Mouse (Mus musculus): ENCODE measurements around the gene Tlx1. TPM values are rescaled to one million over a fixed set of nuclear protein-coding genes. Genes with fewer than 3 reads are reported as not detected.

Gene Tlx1
- polyA plus RNA-seq, 1 experiment from 2014 or later: not detected

- H3K27me3 ChIP-seq (ENCODE audit: control insufficient read depth, insufficient read depth, low read depth, low read length): peaks cover 75% of the 10 kb centered on the region
- 3% methylated on average over 12 of the region's 12 CpGs for WGBS
- no peak overlapping the region for H3K4me3 ChIP-seq (ENCODE audit: low read length)
- H3K4me1 ChIP-seq (replicated peaks; ENCODE audit: control insufficient read depth, insufficient read depth, low read length): no peaks in the 10 kb centered on the region
- H3K9me3 ChIP-seq (ENCODE audit: control insufficient read depth, low read length): no peaks in the 10 kb centered on the region
- no peaks in the 10 kb centered on the region for H3K36me3 ChIP-seq (ENCODE audit: control insufficient read depth, insufficient read depth, low read length)
- no peak overlapping the region for H3K9ac ChIP-seq (ENCODE audit: low read length)
- no peak overlapping the region for H3K4me2 ChIP-seq (ENCODE audit: low read depth, low read length)
- ATAC-seq (ENCODE audit: low read depth): no peak
- H3K27ac ChIP-seq (ENCODE audit: low read length): no peak overlapping the region
These were observed 12.4 kb downstream of the Tlx1 start for GRCm38 (mm10) chr19:45162871-45163270.

DNA sequence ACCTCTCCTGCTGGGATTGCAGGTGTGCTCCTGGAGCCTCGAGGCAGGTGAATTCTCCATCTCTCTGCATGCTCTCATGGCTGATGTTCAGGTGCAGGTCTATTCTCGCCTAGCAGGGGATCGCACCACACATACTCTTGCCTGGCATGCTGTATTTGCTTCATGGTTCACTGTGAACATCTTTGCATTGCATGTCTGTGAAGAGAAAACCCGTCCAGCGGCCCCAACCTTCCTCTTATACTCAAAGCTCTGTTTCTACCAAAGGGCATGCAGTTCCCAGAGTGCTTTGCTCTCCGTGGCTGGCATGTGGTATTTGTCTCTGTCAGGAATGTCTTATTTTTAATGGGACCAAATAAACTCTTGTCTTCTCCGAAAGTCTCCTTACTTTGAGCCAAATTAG lies 20.0 kb downstream of the Tlx1 start:
- Histone ChIP-seq H3K4me1 (replicated peaks; ENCODE audit: control insufficient read depth, insufficient read depth, low read length) (no peaks in the 10 kb centered on the region), H3K27me3 (ENCODE audit: control insufficient read depth, insufficient read depth, low read depth, low read length) (peaks cover 9% of the 10 kb centered on the region), H3K9ac (ENCODE audit: low read length) (no peak overlapping the region), H3K4me3 (ENCODE audit: low read length) (no peak overlapping the region), H3K36me3 (ENCODE audit: control insufficient read depth, insufficient read depth, low read length) (no peaks in the 10 kb centered on the region), H3K4me2 (ENCODE audit: low read depth, low read length) (no peak overlapping the region), H3K27ac (ENCODE audit: low read length) (no peak overlapping the region), H3K9me3 (ENCODE audit: control insufficient read depth, low read length) (peaks cover 3% of the 10 kb centered on the region; the same call in 1 of the 2 replicates)
- 63% methylated on average over 7 of the region's 7 CpGs for WGBS
- ATAC-seq (ENCODE audit: low read depth): no peak

GRCm38 (mm10) chr19:45174803-45175202 lies 24.3 kb downstream of the Tlx1 start:
- H3K9me3 ChIP-seq (ENCODE audit: control insufficient read depth, low read length): peaks cover 3% of the 10 kb centered on the region; the same call in 1 of the 2 replicates
- H3K4me2 ChIP-seq (ENCODE audit: low read depth, low read length): no peak overlapping the region
- H3K36me3 ChIP-seq (ENCODE audit: control insufficient read depth, insufficient read depth, low read length): no peaks in the 10 kb centered on the region
- 52% methylated on average over 7 of the region's 7 CpGs for WGBS
- no peak overlapping the region for H3K9ac ChIP-seq (ENCODE audit: low read length)
- H3K4me3 ChIP-seq (ENCODE audit: low read length): no peak overlapping the region
- 0 out of 2 replicates have a peak, but pooled peaks cover 3% of the 10 kb centered on the region for H3K4me1 ChIP-seq (replicated peaks; ENCODE audit: control insufficient read depth, insufficient read depth, low read length)
- peaks cover 4% of the 10 kb centered on the region for H3K27me3 ChIP-seq (ENCODE audit: control insufficient read depth, insufficient read depth, low read depth, low read length)
- no peak overlapping the region for H3K27ac ChIP-seq (ENCODE audit: low read length)
- no peak for ATAC-seq (ENCODE audit: low read depth)

DNA sequence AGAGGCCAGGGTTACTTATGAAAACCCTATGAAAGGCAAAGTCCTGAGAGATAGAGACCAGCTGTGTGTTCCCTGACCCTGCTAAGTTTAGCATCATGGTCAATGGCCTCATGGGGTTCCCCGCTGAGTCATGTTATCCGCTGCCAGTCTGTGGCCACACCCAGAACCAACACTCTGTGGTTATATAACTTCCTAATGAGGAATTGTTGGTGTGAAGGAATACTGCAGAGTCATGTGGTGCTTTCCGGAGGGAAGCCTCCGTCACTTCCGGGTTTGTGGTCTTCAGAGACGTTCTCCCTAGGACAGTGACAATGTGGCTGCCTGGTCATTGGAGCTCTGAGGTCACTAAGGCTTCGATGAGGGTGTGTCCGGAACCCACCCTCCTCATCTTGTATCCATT lies 25.8 kb downstream of the Tlx1 start:
- Histone ChIP-seq H3K4me2 (ENCODE audit: low read depth, low read length) (0 out of 2 replicates have a peak overlapping the region, but pooled peaks have one; percentile 2), H3K9me3 (ENCODE audit: control insufficient read depth, low read length) (peaks cover 3% of the 10 kb centered on the region; the same call in 1 of the 2 replicates), H3K9ac (ENCODE audit: low read length) (no peak overlapping the region), H3K36me3 (ENCODE audit: control insufficient read depth, insufficient read depth, low read length) (no peaks in the 10 kb centered on the region), H3K4me1 (replicated peaks; ENCODE audit: control insufficient read depth, insufficient read depth, low read length) (0 out of 2 replicates have a peak, but pooled peaks cover 3% of the 10 kb centered on the region), H3K4me3 (ENCODE audit: low read length) (no peak overlapping the region), H3K27me3 (ENCODE audit: control insufficient read depth, insufficient read depth, low read depth, low read length) (no peaks in the 10 kb centered on the region; the same call in none of the 2 replicates), H3K27ac (ENCODE audit: low read length) (no peak overlapping the region)
- no peak for ATAC-seq (ENCODE audit: low read depth)
- WGBS: 53% methylated on average over 8 of the region's 8 CpGs

DNA sequence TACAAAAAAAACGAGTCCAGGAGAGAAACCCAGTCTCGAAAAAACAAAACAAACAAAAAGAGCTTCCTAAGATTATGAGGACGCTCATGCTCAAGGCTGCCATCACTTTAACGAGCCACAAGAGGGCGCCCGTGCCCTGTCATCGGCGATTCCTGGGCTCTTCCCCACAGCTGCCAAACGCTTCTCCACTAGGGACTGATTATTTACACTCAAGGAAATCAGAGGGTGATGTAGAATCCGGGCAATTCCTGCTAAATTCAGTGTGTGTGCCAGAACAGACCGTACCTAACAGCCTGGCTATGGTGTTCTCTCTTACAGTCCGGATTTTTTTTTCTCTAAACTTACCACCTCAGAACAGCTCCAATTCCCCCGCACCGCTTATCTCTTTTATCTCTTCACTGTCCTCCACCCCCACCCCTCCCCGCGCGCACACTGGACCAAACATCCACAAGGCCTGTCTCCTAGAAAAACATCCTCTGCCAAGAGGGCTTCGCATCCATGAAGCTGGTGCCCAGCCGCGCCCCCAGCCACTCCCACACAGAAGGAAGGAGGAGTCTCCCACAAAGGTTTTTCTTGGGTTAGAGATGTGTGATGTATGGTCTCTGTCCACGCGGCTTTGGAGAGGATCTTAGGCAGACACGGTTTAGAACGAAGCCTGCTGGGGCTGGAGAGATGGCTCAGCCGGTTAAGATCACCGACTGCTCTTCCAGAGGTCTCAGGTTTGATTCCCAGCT lies 26.7 kb downstream of the Tlx1 start:
- Histone ChIP-seq H3K4me3 (ENCODE audit: low read length) (no peak overlapping the region; the same call in 1 of the 2 replicates), H3K27ac (ENCODE audit: low read length) (no peak overlapping the region), H3K27me3 (ENCODE audit: control insufficient read depth, insufficient read depth, low read depth, low read length) (no peaks in the 10 kb centered on the region; the same call in none of the 2 replicates), H3K9me3 (ENCODE audit: control insufficient read depth, low read length) (peaks cover 3% of the 10 kb centered on the region; the same call in 1 of the 2 replicates), H3K9ac (ENCODE audit: low read length) (no peak overlapping the region), H3K36me3 (ENCODE audit: control insufficient read depth, insufficient read depth, low read length) (no peaks in the 10 kb centered on the region), H3K4me2 (ENCODE audit: low read depth, low read length) (peak overlapping the region; percentile 39), H3K4me1 (replicated peaks; ENCODE audit: control insufficient read depth, insufficient read depth, low read length) (0 out of 2 replicates have a peak, but pooled peaks cover 3% of the 10 kb centered on the region)
- WGBS: 16% methylated on average over 26 of the region's 26 CpGs
- ATAC-seq (ENCODE audit: low read depth): peak; percentile 56

DNA sequence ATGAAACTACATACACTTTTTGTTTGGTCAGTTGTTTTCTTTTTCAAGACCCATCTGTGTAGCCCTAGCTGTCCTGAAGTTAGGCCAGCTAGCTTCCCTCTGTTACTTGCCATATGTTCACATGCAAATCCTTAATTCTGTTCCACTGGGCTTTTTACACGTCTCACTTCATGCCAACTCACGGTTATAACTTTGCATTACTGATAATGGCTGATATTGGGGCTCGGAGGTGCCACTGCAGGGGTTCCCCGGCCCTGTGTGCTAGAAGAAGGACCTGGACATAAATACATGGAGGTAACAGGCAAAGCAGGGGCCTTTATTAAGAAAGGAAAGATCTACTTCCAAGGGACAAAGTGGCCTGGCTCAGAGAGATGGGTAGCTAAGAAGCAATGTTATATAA lies 29.0 kb downstream of the Tlx1 start:
- H3K4me1 ChIP-seq (replicated peaks; ENCODE audit: control insufficient read depth, insufficient read depth, low read length): 0 out of 2 replicates have a peak, but pooled peaks cover 3% of the 10 kb centered on the region
- WGBS: 85% methylated on average over 4 of the region's 4 CpGs
- no peak overlapping the region for H3K4me3 ChIP-seq (ENCODE audit: low read length)
- H3K9me3 ChIP-seq (ENCODE audit: control insufficient read depth, low read length): no peaks in the 10 kb centered on the region
- H3K36me3 ChIP-seq (ENCODE audit: control insufficient read depth, insufficient read depth, low read length): no peaks in the 10 kb centered on the region
- H3K4me2 ChIP-seq (ENCODE audit: low read depth, low read length): no peak overlapping the region
- no peak for ATAC-seq (ENCODE audit: low read depth)
- no peaks in the 10 kb centered on the region for H3K27me3 ChIP-seq (ENCODE audit: control insufficient read depth, insufficient read depth, low read depth, low read length)
- H3K27ac ChIP-seq (ENCODE audit: low read length): no peak overlapping the region
- no peak overlapping the region for H3K9ac ChIP-seq (ENCODE audit: low read length)

GRCm38 (mm10) chr19:45180447-45180846 lies 30.0 kb downstream of the Tlx1 start:
- Histone ChIP-seq H3K4me3 (ENCODE audit: low read length) (no peak overlapping the region), H3K27ac (ENCODE audit: low read length) (no peak overlapping the region), H3K9ac (ENCODE audit: low read length) (no peak overlapping the region), H3K36me3 (ENCODE audit: control insufficient read depth, insufficient read depth, low read length) (no peaks in the 10 kb centered on the region), H3K9me3 (ENCODE audit: control insufficient read depth, low read length) (no peaks in the 10 kb centered on the region), H3K4me1 (replicated peaks; ENCODE audit: control insufficient read depth, insufficient read depth, low read length) (0 out of 2 replicates have a peak, but pooled peaks cover 3% of the 10 kb centered on the region), H3K4me2 (ENCODE audit: low read depth, low read length) (no peak overlapping the region), H3K27me3 (ENCODE audit: control insufficient read depth, insufficient read depth, low read depth, low read length) (no peaks in the 10 kb centered on the region)
- no peak for ATAC-seq (ENCODE audit: low read depth)
- WGBS: 77% methylated on average over 5 of the region's 5 CpGs

DNA sequence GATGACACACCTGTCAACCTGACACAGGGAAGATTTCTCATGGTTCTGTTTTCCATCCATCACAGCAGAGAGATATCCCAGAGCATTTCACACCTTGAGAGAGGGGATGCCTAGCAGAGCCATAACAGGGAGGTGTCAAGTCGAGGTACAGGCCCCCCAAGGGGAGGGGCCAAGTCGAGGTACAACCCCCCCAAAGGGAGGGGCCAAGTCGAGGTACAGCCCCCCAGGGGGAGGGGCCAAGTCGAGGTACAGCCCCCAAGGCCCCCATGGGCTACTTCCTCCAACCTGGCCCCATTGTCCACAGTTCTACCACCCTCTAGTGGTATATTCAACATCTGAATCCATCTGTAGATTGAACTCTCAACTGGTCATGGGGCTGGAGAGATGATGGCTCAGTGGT lies 44.2 kb downstream of the Tlx1 start:
- Histone ChIP-seq H3K9ac (ENCODE audit: low read length) (no peak overlapping the region), H3K9me3 (ENCODE audit: control insufficient read depth, low read length) (peaks cover 7% of the 10 kb centered on the region; the same call in 1 of the 2 replicates), H3K27ac (ENCODE audit: low read length) (no peak overlapping the region), H3K4me3 (ENCODE audit: low read length) (no peak overlapping the region), H3K4me2 (ENCODE audit: low read depth, low read length) (no peak overlapping the region), H3K4me1 (replicated peaks; ENCODE audit: control insufficient read depth, insufficient read depth, low read length) (no peaks in the 10 kb centered on the region), H3K36me3 (ENCODE audit: control insufficient read depth, insufficient read depth, low read length) (no peaks in the 10 kb centered on the region), H3K27me3 (ENCODE audit: control insufficient read depth, insufficient read depth, low read depth, low read length) (no peaks in the 10 kb centered on the region)
- 29% methylated on average over 4 of the region's 4 CpGs for WGBS
- ATAC-seq (ENCODE audit: low read depth): no peak

- no peaks in the 10 kb centered on the region for H3K27me3 ChIP-seq (ENCODE audit: control insufficient read depth, insufficient read depth, low read depth, low read length)
- peaks cover 7% of the 10 kb centered on the region; the same call in 1 of the 2 replicates for H3K9me3 ChIP-seq (ENCODE audit: control insufficient read depth, low read length)
- no peak overlapping the region for H3K4me2 ChIP-seq (ENCODE audit: low read depth, low read length)
- no peak overlapping the region for H3K27ac ChIP-seq (ENCODE audit: low read length)
- no peak overlapping the region for H3K4me3 ChIP-seq (ENCODE audit: low read length)
- no peak for ATAC-seq (ENCODE audit: low read depth)
- no peaks in the 10 kb centered on the region for H3K4me1 ChIP-seq (replicated peaks; ENCODE audit: control insufficient read depth, insufficient read depth, low read length)
- no peaks in the 10 kb centered on the region for H3K36me3 ChIP-seq (ENCODE audit: control insufficient read depth, insufficient read depth, low read length)
- H3K9ac ChIP-seq (ENCODE audit: low read length): no peak overlapping the region
- WGBS: 89% methylated on average over 8 of the region's 8 CpGs
These were observed 46.5 kb downstream of the Tlx1 start for GRCm38 (mm10) chr19:45196967-45197366.
